In genomic region chr5:105517992-105518625, GRCm38 (mm10) we compare ENCODE assay signal across 8 mouse cellular contexts. TPM values are rescaled to one million over a fixed set of nuclear protein-coding genes. Genes with fewer than 3 reads are reported as not detected.
A peak's percentile ranks its signal among the peaks of the same experiment; 100 is the strongest.
DNase-seq lines count a peak whose midpoint lies in the region; ATAC-seq and TF ChIP-seq lines count a peak whose summit lies in the region.

No protein-coding gene starts in this region.

- DNase-seq in testis, postnatal 10 days (ENCODE audit: low spot score), result no peak
- DNase-seq in natural killer cell, adult 2 months (ENCODE audit: low spot score in 2 of 2), result no peak
- DNase-seq in urinary bladder, postnatal 4 days (ENCODE audit: low spot score in 2 of 2), result no peak
- no peak for DNase-seq in frontal cortex, postnatal 14 days (ENCODE audit: low spot score in 2 of 2)

- no peak for TF ChIP-seq CTCF in testis, adult 2 months (IDR thresholded peaks at IDR 0.05; ENCODE audit: control insufficient read depth, insufficient read depth, insufficient replicate concordance, low read depth, low read length)

- peaks cover 6% of the 10 kb centered on the region for H3K4me1 ChIP-seq in testis, adult 2 months (ENCODE audit: control insufficient read depth, insufficient read depth, low read length)
- H3K4me1 ChIP-seq in forebrain, embryonic 15.5 days, result peaks cover 23% of the 10 kb centered on the region
- peaks cover 17% of the 10 kb centered on the region for H3K4me1 ChIP-seq in limb, embryonic 12.5 days (replicated peaks)
- H3K4me1 ChIP-seq in stomach, embryonic 15.5 days, result no peaks in the 10 kb centered on the region

- H3K4me3 ChIP-seq in testis, adult 2 months (ENCODE audit: control insufficient read depth, low read depth, low read length), result peak overlapping the region; percentile 74
- H3K4me3 ChIP-seq in forebrain, embryonic 15.5 days, result peak overlapping the region; percentile 77
- peak overlapping the region; percentile 75 for H3K4me3 ChIP-seq in limb, embryonic 12.5 days (replicated peaks)
- peak overlapping the region; percentile 76 for H3K4me3 ChIP-seq in stomach, embryonic 15.5 days (replicated peaks)

- H3K27ac ChIP-seq in testis, adult 2 months (ENCODE audit: control insufficient read depth, insufficient read depth, low read depth, low read length), result no peak overlapping the region
- no peak overlapping the region for H3K27ac ChIP-seq in forebrain, embryonic 15.5 days (replicated peaks)
- H3K27ac ChIP-seq in limb, embryonic 12.5 days, result no peak overlapping the region
- peak overlapping the region; percentile 88; the same call in 1 of the 2 replicates for H3K27ac ChIP-seq in stomach, embryonic 15.5 days

- no peaks in the 10 kb centered on the region for H3K9me3 ChIP-seq in forebrain, embryonic 15.5 days
- no peaks in the 10 kb centered on the region for H3K9me3 ChIP-seq in limb, embryonic 12.5 days
- H3K9me3 ChIP-seq in stomach, embryonic 15.5 days, result no peaks in the 10 kb centered on the region

- H3K36me3 ChIP-seq in testis, adult 2 months (ENCODE audit: control insufficient read depth, insufficient read depth, low read length), result no peaks in the 10 kb centered on the region
- H3K36me3 ChIP-seq in forebrain, embryonic 15.5 days, result no peaks in the 10 kb centered on the region
- H3K36me3 ChIP-seq in limb, embryonic 12.5 days, result no peaks in the 10 kb centered on the region
- H3K36me3 ChIP-seq in stomach, embryonic 15.5 days, result no peaks in the 10 kb centered on the region

- TF ChIP-seq POLR2A in testis, adult 2 months (IDR thresholded peaks at IDR 0.05; ENCODE audit: control insufficient read depth, low read depth, low read length), result no peak

- ATAC-seq in forebrain, embryonic 15.5 days (replicated peaks), result no peak
- ATAC-seq in limb, embryonic 12.5 days (ENCODE audit: insufficient number of reproducible peaks, insufficient read depth, low FRiP score, low TSS enrichment, low read depth), result no peak
- no peak for ATAC-seq in stomach, embryonic 15.5 days (ENCODE audit: insufficient read depth, low FRiP score, low read depth)

- H3K27me3 ChIP-seq in testis, adult 2 months (ENCODE audit: control insufficient read depth, insufficient read depth, low read length), result no peaks in the 10 kb centered on the region; the same call in 1 of the 2 replicates
- 0 out of 2 replicates have a peak, but pooled peaks cover 2% of the 10 kb centered on the region for H3K27me3 ChIP-seq in forebrain, embryonic 15.5 days
- H3K27me3 ChIP-seq in limb, embryonic 12.5 days, result peaks cover 4% of the 10 kb centered on the region; the same call in 1 of the 2 replicates
- H3K27me3 ChIP-seq in stomach, embryonic 15.5 days (replicated peaks), result no peaks in the 10 kb centered on the region

- H3K9ac ChIP-seq in forebrain, embryonic 15.5 days (replicated peaks), result peak overlapping the region; percentile 85
- no peak overlapping the region for H3K9ac ChIP-seq in limb, embryonic 12.5 days (replicated peaks)
- H3K9ac ChIP-seq in stomach, embryonic 15.5 days, result no peak overlapping the region

- WGBS in forebrain, embryonic 15.5 days, result 13% methylated on average over 7 of the region's 7 CpGs
- 23% methylated on average over 7 of the region's 7 CpGs for WGBS in limb, embryonic 12.5 days
- 6% methylated on average over 7 of the region's 7 CpGs for WGBS in stomach, embryonic 15.5 days

- peak overlapping the region; percentile 87 for H3K4me2 ChIP-seq in forebrain, embryonic 15.5 days (replicated peaks)
- peak overlapping the region; percentile 84 for H3K4me2 ChIP-seq in limb, embryonic 12.5 days
- H3K4me2 ChIP-seq in stomach, embryonic 15.5 days, result peak overlapping the region; percentile 97

RNA-seq across cellular contexts. Expression of gene Lrrc8c, which starts 1.1 kb away (rescaled TPM):
- polyA plus RNA-seq in testis, adult 2 months (2012; rRNA removed), result 13.0 and 14.7 TPM in 2 replicates
- polyA plus RNA-seq in forebrain, embryonic 15.5 days (2015; fragmentation: Nextera tagmentation; extraction: Ambion mirVana), result 11.4 and 12.0 TPM in 2 replicates
- 11.7 and 14.9 TPM in 2 replicates for polyA plus RNA-seq in limb, embryonic 12.5 days (2016; fragmentation: Nextera tagmentation; extraction: Ambion mirVana)
- 17.8 and 18.6 TPM in 2 replicates for polyA plus RNA-seq in stomach, embryonic 15.5 days (2015; fragmentation: Nextera tagmentation; extraction: Ambion mirVana)
